Mouse (Mus musculus): Measurements from ENCODE around the gene Lrp2. TPM values are rescaled to one million over a fixed set of nuclear protein-coding genes. Genes with fewer than 3 reads are reported as not detected.
"Not testable (repeated sequence)": the region's sequence is repeated elsewhere in the genome, so short reads cannot be mapped to it uniquely, and the experiment has no call there.

The Lrp2 gene
- polyA plus RNA-seq, 1 experiment from 2014 or later: 2.9 TPM

GRCm38 (mm10) chr2:69586821-69587728 lies 1.2 kb upstream of the Lrp2 start:
- peaks cover 19% of the 10 kb centered on the region for H3K4me1 ChIP-seq (ENCODE audit: control insufficient read depth, insufficient read depth, low read length)
- no peaks in the 10 kb centered on the region for H3K9me3 ChIP-seq (ENCODE audit: control insufficient read depth, low read length)
- H3K4me2 ChIP-seq (ENCODE audit: low read length): peak overlapping the region; percentile 58
- peak overlapping the region; percentile 35 for H3K4me3 ChIP-seq (replicated peaks; ENCODE audit: low read depth, low read length)
- peaks cover 36% of the 10 kb centered on the region for H3K27me3 ChIP-seq (ENCODE audit: control insufficient read depth, insufficient read depth, low read length)
- peak; percentile 45 for DNase-seq
- H3K27ac ChIP-seq (replicated peaks; ENCODE audit: low read depth, low read length): no peak overlapping the region
- ATAC-seq (ENCODE audit: low FRiP score, low TSS enrichment): no peak
- under 1% methylated on average over 26 of the region's 26 CpGs for WGBS
- no peaks in the 10 kb centered on the region for H3K36me3 ChIP-seq (ENCODE audit: control insufficient read depth, insufficient read depth, low read length)
- H3K9ac ChIP-seq (replicated peaks; ENCODE audit: low read length): peak overlapping the region; percentile 16; the same call in 1 of the 2 replicates

- H3K27me3 ChIP-seq (ENCODE audit: control insufficient read depth, insufficient read depth, low read length): peaks cover 36% of the 10 kb centered on the region
- WGBS: under 1% methylated on average over 61 of the region's 61 CpGs
Measured at GRCm38 (mm10) chr2:69585191-69585885, 527 bp downstream of the Lrp2 start.

GRCm38 (mm10) chr2:69584117-69584933 lies 1.5 kb downstream of the Lrp2 start:
- H3K9me3 ChIP-seq (ENCODE audit: control insufficient read depth, low read length): no peaks in the 10 kb centered on the region
- no peak overlapping the region for H3K27ac ChIP-seq (replicated peaks; ENCODE audit: low read depth, low read length)
- peaks cover 19% of the 10 kb centered on the region for H3K4me1 ChIP-seq (ENCODE audit: control insufficient read depth, insufficient read depth, low read length)
- DNase-seq: peak; percentile 64
- H3K36me3 ChIP-seq (ENCODE audit: control insufficient read depth, insufficient read depth, low read length): no peaks in the 10 kb centered on the region
- peak overlapping the region; percentile 98 for H3K4me2 ChIP-seq (ENCODE audit: low read length)
- no peak overlapping the region for H3K9ac ChIP-seq (replicated peaks; ENCODE audit: low read length)
- H3K27me3 ChIP-seq (ENCODE audit: control insufficient read depth, insufficient read depth, low read length): peaks cover 32% of the 10 kb centered on the region
- H3K4me3 ChIP-seq (replicated peaks; ENCODE audit: low read depth, low read length): peak overlapping the region; percentile 63
- WGBS: 2% methylated on average over 20 of the region's 20 CpGs
- no peak for ATAC-seq (ENCODE audit: low FRiP score, low TSS enrichment)

More at GRCm38 (mm10) chr2:69585191-69585885, 527 bp downstream of the Lrp2 start:
- Histone ChIP-seq H3K9me3 (ENCODE audit: control insufficient read depth, low read length) (no peaks in the 10 kb centered on the region), H3K4me3 (replicated peaks; ENCODE audit: low read depth, low read length) (peak overlapping the region; percentile 63), H3K27ac (replicated peaks; ENCODE audit: low read depth, low read length) (peak overlapping the region; percentile 56), H3K36me3 (ENCODE audit: control insufficient read depth, insufficient read depth, low read length) (no peaks in the 10 kb centered on the region), H3K4me1 (ENCODE audit: control insufficient read depth, insufficient read depth, low read length) (peaks cover 19% of the 10 kb centered on the region), H3K4me2 (ENCODE audit: low read length) (peak overlapping the region; percentile 98), H3K9ac (replicated peaks; ENCODE audit: low read length) (peak overlapping the region; percentile 62)
- DNase-seq (peak; percentile 69), ATAC-seq (ENCODE audit: low FRiP score, low TSS enrichment) (peak; percentile 56; the same call in 1 of the 2 replicates)

- Histone ChIP-seq H3K36me3 (ENCODE audit: control insufficient read depth, insufficient read depth, low read length) (no peaks in the 10 kb centered on the region), H3K4me2 (ENCODE audit: low read length) (no peak overlapping the region), H3K27ac (replicated peaks; ENCODE audit: low read depth, low read length) (no peak overlapping the region), H3K4me1 (ENCODE audit: control insufficient read depth, insufficient read depth, low read length) (peaks cover 16% of the 10 kb centered on the region), H3K27me3 (ENCODE audit: control insufficient read depth, insufficient read depth, low read length) (peaks cover 17% of the 10 kb centered on the region), H3K9me3 (ENCODE audit: control insufficient read depth, low read length) (no peaks in the 10 kb centered on the region), H3K4me3 (replicated peaks; ENCODE audit: low read depth, low read length) (no peak overlapping the region), H3K9ac (replicated peaks; ENCODE audit: low read length) (no peak overlapping the region)
- 49% methylated on average over 7 of the region's 7 CpGs for WGBS
- no peak for ATAC-seq (ENCODE audit: low FRiP score, low TSS enrichment)
- DNase-seq: no peak
Measured at GRCm38 (mm10) chr2:69582861-69583260, 3.0 kb downstream of the Lrp2 start.

GRCm38 (mm10) chr2:69582068-69582467 lies 3.8 kb downstream of the Lrp2 start:
- DNase-seq; ATAC-seq (ENCODE audit: low FRiP score, low TSS enrichment); H3K4me2 ChIP-seq (ENCODE audit: low read length); H3K4me3 ChIP-seq (replicated peaks; ENCODE audit: low read depth, low read length); H3K36me3 ChIP-seq (ENCODE audit: control insufficient read depth, insufficient read depth, low read length); H3K27me3 ChIP-seq (ENCODE audit: control insufficient read depth, insufficient read depth, low read length); H3K27ac ChIP-seq (replicated peaks; ENCODE audit: low read depth, low read length); H3K9me3 ChIP-seq (ENCODE audit: control insufficient read depth, low read length); H3K4me1 ChIP-seq (ENCODE audit: control insufficient read depth, insufficient read depth, low read length); H3K9ac ChIP-seq (replicated peaks; ENCODE audit: low read length): not testable (repeated sequence)
- 96% methylated on average over 4 of the region's 4 CpGs for WGBS

GRCm38 (mm10) chr2:69580091-69580490 lies 5.8 kb downstream of the Lrp2 start:
- WGBS: 93% methylated on average over 2 of the region's 2 CpGs
- no peak overlapping the region for H3K27ac ChIP-seq (replicated peaks; ENCODE audit: low read depth, low read length)
- H3K9ac ChIP-seq (replicated peaks; ENCODE audit: low read length): no peak overlapping the region
- H3K4me2 ChIP-seq (ENCODE audit: low read length): no peak overlapping the region
- DNase-seq (no peak), ATAC-seq (ENCODE audit: low FRiP score, low TSS enrichment) (no peak)
- no peaks in the 10 kb centered on the region for H3K9me3 ChIP-seq (ENCODE audit: control insufficient read depth, low read length)
- H3K27me3 ChIP-seq (ENCODE audit: control insufficient read depth, insufficient read depth, low read length): peaks cover 6% of the 10 kb centered on the region; the same call in 1 of the 2 replicates
- no peaks in the 10 kb centered on the region for H3K36me3 ChIP-seq (ENCODE audit: control insufficient read depth, insufficient read depth, low read length)
- no peak overlapping the region for H3K4me3 ChIP-seq (replicated peaks; ENCODE audit: low read depth, low read length)
- H3K4me1 ChIP-seq (ENCODE audit: control insufficient read depth, insufficient read depth, low read length): peaks cover under 1% of the 10 kb centered on the region; the same call in 1 of the 2 replicates

GRCm38 (mm10) chr2:69578206-69578605 lies 7.7 kb downstream of the Lrp2 start:
- Histone ChIP-seq H3K36me3 (ENCODE audit: control insufficient read depth, insufficient read depth, low read length) (no peaks in the 10 kb centered on the region), H3K4me3 (replicated peaks; ENCODE audit: low read depth, low read length) (no peak overlapping the region), H3K27ac (replicated peaks; ENCODE audit: low read depth, low read length) (no peak overlapping the region), H3K9ac (replicated peaks; ENCODE audit: low read length) (no peak overlapping the region), H3K4me2 (ENCODE audit: low read length) (no peak overlapping the region), H3K27me3 (ENCODE audit: control insufficient read depth, insufficient read depth, low read length) (0 out of 2 replicates have a peak, but pooled peaks cover 6% of the 10 kb centered on the region), H3K9me3 (ENCODE audit: control insufficient read depth, low read length) (no peaks in the 10 kb centered on the region), H3K4me1 (ENCODE audit: control insufficient read depth, insufficient read depth, low read length) (no peaks in the 10 kb centered on the region)
- ATAC-seq (ENCODE audit: low FRiP score, low TSS enrichment) (no peak), DNase-seq (peak; percentile 76)
- WGBS: 76% methylated on average over 8 of the region's 8 CpGs

- 93% methylated on average over 1 of the region's 1 CpGs for WGBS
Measured at GRCm38 (mm10) chr2:69576531-69576930, 9.3 kb downstream of the Lrp2 start.

More at GRCm38 (mm10) chr2:69576531-69576930, 9.3 kb downstream of the Lrp2 start:
- Histone ChIP-seq H3K9ac (replicated peaks; ENCODE audit: low read length) (no peak overlapping the region), H3K4me2 (ENCODE audit: low read length) (no peak overlapping the region), H3K36me3 (ENCODE audit: control insufficient read depth, insufficient read depth, low read length) (no peaks in the 10 kb centered on the region), H3K27ac (replicated peaks; ENCODE audit: low read depth, low read length) (no peak overlapping the region), H3K4me3 (replicated peaks; ENCODE audit: low read depth, low read length) (no peak overlapping the region), H3K27me3 (ENCODE audit: control insufficient read depth, insufficient read depth, low read length) (no peaks in the 10 kb centered on the region), H3K4me1 (ENCODE audit: control insufficient read depth, insufficient read depth, low read length) (no peaks in the 10 kb centered on the region), H3K9me3 (ENCODE audit: control insufficient read depth, low read length) (no peaks in the 10 kb centered on the region)
- no peak for ATAC-seq (ENCODE audit: low FRiP score, low TSS enrichment)
- no peak for DNase-seq

All from midbrain, embryonic 14.5 days (tissue).